Mouse (Mus musculus): ENCODE measurements around the gene Apoc2.

- TF ChIP-seq CTCF (IDR thresholded peaks at IDR 0.05; ENCODE audit: control insufficient read depth, insufficient read depth, insufficient replicate concordance, low read depth, low read length) (no peak), POLR2A (IDR thresholded peaks at IDR 0.05; ENCODE audit: control insufficient read depth, low read depth, low read length) (no peak)
Observed at GRCm38 (mm10) chr7:19726541-19726940, 48.8 kb upstream of the Apoc2 start.

Measured in testis, adult 2 months (tissue).